Mouse (Mus musculus) granulocyte monocyte progenitor cell, adult 5-6 weeks (primary cell): ENCODE results near the gene Sall2. TPM values are rescaled to one million over a fixed set of nuclear protein-coding genes. Genes with fewer than 3 reads are reported as not detected.
"Not testable (repeated sequence)": the region's sequence is repeated elsewhere in the genome, so short reads cannot be mapped to it uniquely, and the experiment has no call there.

Source experiments
- ATAC-seq: replicated peaks from 2 replicates; pipeline ENCODE4 v1.8.0; 2016; ENCODE audit warnings: mild to moderate bottlenecking, moderate TSS enrichment, inconsistent platforms; ENCODE audit not compliant: poor library complexity, severe bottlenecking
- total RNA-seq, 2 experiments: library from RNA; stranded (forward) in 1 of 2; stranded (reverse) in 1 of 2; fragments of 200-712, 200-1000 nt in 1 of 2; fragments of >200 nt in 1 of 2; fragmentation: Nextera tagmentation in 1 of 2; gene quantifications; 2 replicates each; pipeline ENCODE4 v1.2.3; 2014 to 2017

Gene Sall2
- total RNA-seq, 2 experiments from 2014 or later = 0.46 TPM; not detected in 1

GRCm38 (mm10) chr14:52304644-52305271 is 23.8 kb downstream of the Sall2 start, which contains the start of gene Mettl3:
Mettl3 (minus strand) TSS chr14:52305128.
- ATAC-seq = peak; percentile 95

- not testable (repeated sequence) for ATAC-seq
Observed at GRCm38 (mm10) chr14:52303517-52303916, 25.0 kb downstream of the Sall2 start.

- ATAC-seq = peak; percentile 53
Observed at GRCm38 (mm10) chr14:52295558-52296264, 32.9 kb downstream of the Sall2 start.

GRCm38 (mm10) chr14:52284191-52284590 is 44.4 kb downstream of the Sall2 start:
- ATAC-seq = no peak

GRCm38 (mm10) chr14:52283629-52284028 is 44.9 kb downstream of the Sall2 start:
- ATAC-seq = no peak

GRCm38 (mm10) chr14:52279747-52280120 is 48.8 kb downstream of the Sall2 start:
- peak; percentile 43 for ATAC-seq

- peak; percentile 96 for ATAC-seq
Observed at GRCm38 (mm10) chr14:52278932-52279746, 49.4 kb downstream of the Sall2 start, which contains the start of the genes Tox4 and Rab2b. Tox4 (plus strand) TSS chr14:52279146. Rab2b (minus strand) TSS chr14:52279545.

- no peak for ATAC-seq
Observed at GRCm38 (mm10) chr14:52277210-52277609, 51.4 kb downstream of the Sall2 start.

GRCm38 (mm10) chr14:52272781-52273180 is 55.8 kb downstream of the Sall2 start:
- ATAC-seq = no peak

Other genes starting within 250 kb of the Sall2 start
- 362 and 404 TPM in 2 replicates for gene Hnrnpc, start 224.7 kb downstream of the Sall2 start, total RNA-seq (2014; fragmentation: Nextera tagmentation)
- 637 and 667 TPM in 2 replicates for gene Hnrnpc, start 224.7 kb downstream of the Sall2 start, total RNA-seq (2017)
- gene Rpgrip1, start 218.1 kb downstream of the Sall2 start, total RNA-seq (2014; fragmentation: Nextera tagmentation) = 7.4 and 10.8 TPM in 2 replicates
- 4.5 and 4.8 TPM in 2 replicates for gene Rpgrip1, start 218.1 kb downstream of the Sall2 start, total RNA-seq (2017)
- gene Supt16, start 131.3 kb downstream of the Sall2 start, total RNA-seq (2014; fragmentation: Nextera tagmentation) = 91.5 and 98.8 TPM in 2 replicates
- gene Supt16, start 131.3 kb downstream of the Sall2 start, total RNA-seq (2017) = 229 and 242 TPM in 2 replicates
- gene Chd8, start 71.0 kb downstream of the Sall2 start, total RNA-seq (2014; fragmentation: Nextera tagmentation) = 71.1 and 96.4 TPM in 2 replicates
- gene Chd8, start 71.0 kb downstream of the Sall2 start, total RNA-seq (2017) = 60.1 and 63.5 TPM in 2 replicates
- 44.1 and 47.1 TPM in 2 replicates for gene Tox4, start 49.6 kb downstream of the Sall2 start, total RNA-seq (2014; fragmentation: Nextera tagmentation)
- 43.1 and 45.9 TPM in 2 replicates for gene Tox4, start 49.6 kb downstream of the Sall2 start, total RNA-seq (2017)
- 10.5 and 21.9 TPM in 2 replicates for gene Rab2b, start 49.2 kb downstream of the Sall2 start, total RNA-seq (2014; fragmentation: Nextera tagmentation)
- 4.1 and 8.7 TPM in 2 replicates for gene Rab2b, start 49.2 kb downstream of the Sall2 start, total RNA-seq (2017)
- gene Mettl3, start 23.6 kb downstream of the Sall2 start, total RNA-seq (2014; fragmentation: Nextera tagmentation) = 47.6 and 54.5 TPM in 2 replicates
- 33.6 and 33.7 TPM in 2 replicates for gene Mettl3, start 23.6 kb downstream of the Sall2 start, total RNA-seq (2017)
- gene Olfr1513, start 27.6 kb upstream of the Sall2 start, total RNA-seq (2014; fragmentation: Nextera tagmentation) = not detected in 2 replicates
- gene Olfr1513, start 27.6 kb upstream of the Sall2 start, total RNA-seq (2017) = not detected in 2 replicates
- not detected in 2 replicates for gene Olfr1512, start 50.4 kb upstream of the Sall2 start, total RNA-seq (2014; fragmentation: Nextera tagmentation)
- gene Olfr1512, start 50.4 kb upstream of the Sall2 start, total RNA-seq (2017) = not detected in 2 replicates
- not detected in 2 replicates for gene Olfr1511, start 68.6 kb upstream of the Sall2 start, total RNA-seq (2014; fragmentation: Nextera tagmentation)
- gene Olfr1511, start 68.6 kb upstream of the Sall2 start, total RNA-seq (2017) = not detected in 2 replicates
- not detected in 2 replicates for gene Olfr1510, start 85.6 kb upstream of the Sall2 start, total RNA-seq (2014; fragmentation: Nextera tagmentation)
- gene Olfr1510, start 85.6 kb upstream of the Sall2 start, total RNA-seq (2017) = not detected in 2 replicates
- not detected in 2 replicates for gene Olfr1509, start 114.2 kb upstream of the Sall2 start, total RNA-seq (2014; fragmentation: Nextera tagmentation)
- not detected in 2 replicates for gene Olfr1509, start 114.2 kb upstream of the Sall2 start, total RNA-seq (2017)
- gene Olfr1508, start 138.7 kb upstream of the Sall2 start, total RNA-seq (2014; fragmentation: Nextera tagmentation) = not detected in 2 replicates
- not detected in 2 replicates for gene Olfr1508, start 138.7 kb upstream of the Sall2 start, total RNA-seq (2017)
- gene Olfr1507, start 167.0 kb upstream of the Sall2 start, total RNA-seq (2014; fragmentation: Nextera tagmentation) = not detected in 2 replicates
- not detected in 2 replicates for gene Olfr1507, start 167.0 kb upstream of the Sall2 start, total RNA-seq (2017)